Mouse (Mus musculus) embryonic facial prominence, embryonic 10.5 days (tissue): ENCODE measurements around the gene Gab1. TPM values are rescaled to one million over a fixed set of nuclear protein-coding genes. Genes with fewer than 3 reads are reported as not detected.

Experiments used
- DNase-seq: peaks from one replicate; pipeline ENCODE4 v3.0.0-alpha.2; 2017; ENCODE audit warnings: low spot score
- H3K27ac ChIP-seq: fragments of 300-500 bp; sonication (generic); replicated peaks from 2 replicates; pipeline ENCODE4 v1.5.1; 2016; ENCODE audit warnings: mild to moderate bottlenecking
- H3K27me3 ChIP-seq: fragments of 300-500 bp; sonication (generic); replicated peaks from 2 replicates; pipeline ENCODE4 v1.6.1; 2016; ENCODE audit warnings: low read depth, mild to moderate bottlenecking; ENCODE audit not compliant: poor library complexity, severe bottlenecking
- H3K36me3 ChIP-seq: fragments of 300-500 bp; sonication (generic); replicated peaks from 2 replicates; pipeline ENCODE4 v1.6.1; 2016; ENCODE audit warnings: mild to moderate bottlenecking, moderate library complexity
- H3K4me1 ChIP-seq: fragments of 300-500 bp; sonication (generic); 2 replicates; pipeline ENCODE4 v1.6.1; 2016
- H3K4me3 ChIP-seq: fragments of 300-500 bp; sonication (generic); 2 replicates; pipeline ENCODE4 v1.5.1; 2016; ENCODE audit warnings: mild to moderate bottlenecking, moderate library complexity
- H3K9me3 ChIP-seq: fragments of 300-500 bp; sonication (generic); 2 replicates; pipeline ENCODE4 v1.6.1; 2016; ENCODE audit warnings: mild to moderate bottlenecking
- WGBS: fragments of 180-500 bp; shearing (Covaris S2); methylation state at CpG from one replicate; pipeline ENCODE4 v1.1.7; 2016; 5-methylcytosine and 5-hydroxymethylcytosine counted together
- polyA plus RNA-seq: library from polyadenylated mRNA; unstranded; fragments of >200 nt; fragmentation: Nextera tagmentation; extraction: Ambion mirVana; gene quantifications from 2 replicates; pipeline ENCODE4 v1.2.1, GENCODE M21; 2016

Gene Gab1
- polyA plus RNA-seq: 14.5 and 15.0 TPM in 2 replicates

DNA sequence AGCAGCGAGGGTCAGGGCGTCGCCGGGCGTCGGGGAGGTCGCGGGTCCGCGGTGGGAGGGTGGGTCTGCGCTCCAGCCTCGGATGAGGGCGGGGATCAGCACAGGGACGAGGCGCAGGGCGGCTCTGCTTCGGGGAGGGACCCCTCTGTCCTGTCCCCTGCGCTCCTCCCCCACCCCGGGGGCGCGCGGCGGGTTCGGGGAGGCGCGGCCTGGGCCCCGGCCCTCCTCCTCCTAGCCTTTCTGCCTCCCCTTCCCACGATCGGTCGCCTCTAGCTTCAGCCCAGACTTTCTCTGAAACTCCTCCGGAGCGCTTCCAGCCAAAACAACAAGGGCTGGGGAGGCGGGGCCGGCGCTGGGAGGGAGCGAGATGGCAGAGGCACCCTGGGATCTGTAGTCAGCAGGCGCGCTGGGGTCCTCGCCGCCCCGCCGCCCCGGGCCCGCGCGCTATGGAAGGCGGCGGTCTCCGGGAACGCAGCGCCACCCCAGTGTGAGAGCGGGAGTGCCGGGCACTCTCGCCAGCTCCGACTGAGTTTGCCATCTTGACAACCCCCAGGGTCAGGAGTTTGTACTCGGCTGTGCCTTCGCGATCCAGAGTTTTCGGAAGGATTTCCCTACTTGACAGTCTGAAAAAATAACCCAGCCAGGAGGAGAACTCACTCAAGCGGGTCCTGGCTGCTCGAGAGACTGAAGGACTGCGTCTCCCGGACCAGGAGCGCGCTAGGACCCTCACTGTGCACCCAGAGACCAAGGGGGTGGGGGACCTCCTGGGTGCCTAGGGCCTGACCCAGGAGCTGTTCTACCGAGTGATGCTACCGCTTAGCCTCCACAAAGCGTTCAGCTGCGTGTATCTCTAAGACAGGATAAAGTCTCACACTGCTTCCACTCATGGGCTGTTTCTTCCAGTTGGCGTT, at the start of gene Gab1:
TSS of gene Gab1 (minus strand) at position 324 of the 911 bp plus-strand sequence.
- Histone ChIP-seq H3K4me1 (peaks cover 29% of the 10 kb centered on the region), H3K9me3 (no peaks in the 10 kb centered on the region), H3K27me3 (no peaks in the 10 kb centered on the region), H3K36me3 (no peaks in the 10 kb centered on the region), H3K27ac (peak within 1 kb of the TSS; percentile 97), H3K4me3 (peak within 1 kb of the TSS; percentile 91)
- under 1% methylated on average over 69 of the region's 70 CpGs for WGBS
- peak; percentile 96 for DNase-seq

DNA sequence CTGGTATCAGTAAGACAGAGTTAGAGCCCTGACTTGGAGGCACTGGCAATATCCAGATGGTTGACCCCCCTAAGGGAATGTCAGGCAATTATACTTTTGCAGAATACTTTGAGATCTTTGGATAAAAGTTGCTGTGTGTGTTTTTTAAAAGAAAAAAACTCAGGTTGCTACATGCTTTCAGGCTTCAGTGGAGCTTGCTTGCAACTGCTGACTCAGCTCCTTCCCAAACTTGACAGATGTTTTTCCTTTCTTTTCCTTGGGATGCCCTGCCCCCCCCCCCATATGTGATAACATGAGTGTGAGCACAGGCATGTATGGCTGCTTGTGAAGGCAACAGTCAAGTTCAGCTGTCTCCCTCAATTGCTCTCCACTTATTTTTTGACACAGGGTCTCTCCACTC, 48.5 kb upstream of the Gab1 start:
- Histone ChIP-seq H3K4me3 (no peak overlapping the region), H3K9me3 (no peaks in the 10 kb centered on the region), H3K27me3 (no peaks in the 10 kb centered on the region), H3K4me1 (no peaks in the 10 kb centered on the region), H3K27ac (no peak overlapping the region), H3K36me3 (no peaks in the 10 kb centered on the region)
- DNase-seq: no peak

DNA sequence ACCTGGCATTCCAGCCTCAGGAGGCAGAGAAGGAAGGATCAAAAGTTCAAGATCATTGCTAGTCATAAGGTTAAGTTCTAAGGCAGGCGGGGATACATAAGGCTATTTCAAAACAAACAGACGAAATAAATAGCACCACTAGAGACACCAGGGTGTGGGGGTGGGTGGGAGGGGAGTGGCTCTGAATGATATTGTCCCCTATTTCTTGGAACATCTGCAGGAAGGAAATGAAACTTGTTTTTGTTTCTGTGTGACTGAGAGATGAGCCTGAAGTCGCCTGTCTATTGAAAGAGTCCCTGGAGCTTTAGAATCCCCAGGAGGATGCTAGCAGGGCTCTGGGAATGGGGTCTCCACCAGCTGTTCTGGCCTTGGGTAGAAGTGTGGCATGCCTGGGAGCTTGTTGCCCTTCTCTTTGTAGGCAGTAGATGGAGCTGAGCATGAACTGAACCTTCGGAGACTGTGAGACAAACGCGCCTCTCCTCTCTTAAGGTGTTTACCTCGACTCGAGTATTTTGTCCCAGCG, 43.5 kb upstream of the Gab1 start:
- no peaks in the 10 kb centered on the region for H3K9me3 ChIP-seq
- H3K27ac ChIP-seq: no peak overlapping the region
- no peaks in the 10 kb centered on the region for H3K27me3 ChIP-seq
- H3K4me1 ChIP-seq: peaks cover 4% of the 10 kb centered on the region
- WGBS: 84% methylated on average over 9 of the region's 9 CpGs
- DNase-seq: no peak
- H3K36me3 ChIP-seq: no peaks in the 10 kb centered on the region
- H3K4me3 ChIP-seq: no peak overlapping the region

DNA sequence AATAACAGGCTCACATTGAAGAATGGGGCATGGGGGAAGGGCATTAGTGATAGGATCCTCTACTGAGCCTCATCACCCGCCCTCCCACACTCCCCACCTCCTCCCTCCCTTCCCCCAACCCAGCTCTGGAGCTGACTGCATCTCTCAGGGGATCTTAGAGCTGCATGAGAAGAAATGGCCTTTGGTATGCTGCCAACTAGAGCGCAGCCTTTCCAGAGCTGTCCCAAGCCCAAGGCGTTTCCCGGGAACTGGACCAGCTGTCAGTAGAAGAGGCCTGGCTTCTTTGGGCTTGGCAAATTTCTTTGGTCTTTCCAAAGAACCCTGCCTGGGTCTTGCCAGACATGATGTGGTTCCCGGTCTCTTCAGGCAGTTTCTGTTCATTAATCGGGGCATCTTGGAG, 42.3 kb upstream of the Gab1 start:
- Histone ChIP-seq H3K4me1 (peaks cover 4% of the 10 kb centered on the region), H3K9me3 (no peaks in the 10 kb centered on the region), H3K4me3 (no peak overlapping the region), H3K27me3 (no peaks in the 10 kb centered on the region), H3K36me3 (no peaks in the 10 kb centered on the region), H3K27ac (no peak overlapping the region)
- WGBS: 75% methylated on average over 6 of the region's 6 CpGs
- DNase-seq: no peak

DNA sequence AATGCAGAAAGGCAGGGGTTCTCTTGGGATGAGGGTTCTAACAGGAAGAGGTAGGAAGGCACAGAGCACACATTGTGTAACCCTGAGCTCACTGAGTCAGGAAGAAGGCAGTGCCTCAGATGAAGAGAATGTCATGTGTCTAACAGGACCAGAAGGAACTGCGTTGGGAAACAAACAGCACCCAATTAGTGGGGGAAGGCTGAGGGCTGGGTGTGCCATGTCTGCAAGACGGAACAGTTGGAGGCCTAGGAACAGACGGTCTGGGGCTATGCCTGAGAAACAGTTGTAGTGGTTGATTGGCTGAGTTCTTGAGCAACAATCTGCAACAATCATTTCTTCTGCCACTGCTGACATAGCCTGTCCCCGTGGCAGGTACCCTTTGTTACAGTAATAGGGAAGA, 38.8 kb upstream of the Gab1 start:
- no peaks in the 10 kb centered on the region for H3K27me3 ChIP-seq
- peaks cover 4% of the 10 kb centered on the region for H3K4me1 ChIP-seq
- DNase-seq: no peak
- H3K9me3 ChIP-seq: no peaks in the 10 kb centered on the region
- H3K27ac ChIP-seq: no peak overlapping the region
- WGBS: 76% methylated on average over 4 of the region's 4 CpGs
- H3K36me3 ChIP-seq: no peaks in the 10 kb centered on the region
- H3K4me3 ChIP-seq: no peak overlapping the region

DNA sequence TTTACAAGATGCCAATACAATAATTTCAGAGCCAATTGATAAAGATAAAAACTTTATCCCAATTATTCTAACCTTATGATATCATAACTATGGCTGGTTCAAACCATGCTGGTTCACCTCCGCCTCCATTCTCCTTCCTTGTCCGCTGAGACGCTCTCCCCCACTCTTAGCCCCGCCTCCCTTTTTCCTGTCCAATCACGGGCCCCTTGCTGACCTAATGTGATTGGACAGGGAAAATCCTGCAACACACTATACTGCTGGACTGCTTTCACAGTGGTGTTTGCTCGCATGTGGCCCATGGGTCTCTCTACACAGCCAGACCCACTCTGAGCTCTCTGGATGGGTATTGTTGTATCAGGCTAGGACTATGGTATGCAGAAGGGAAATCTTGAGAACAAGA, 38.2 kb upstream of the Gab1 start:
- no peak for DNase-seq
- no peaks in the 10 kb centered on the region for H3K9me3 ChIP-seq
- H3K36me3 ChIP-seq: no peaks in the 10 kb centered on the region
- H3K4me1 ChIP-seq: peaks cover 4% of the 10 kb centered on the region
- whole genome bisulfite sequencing: 91% methylated on average over 6 of the region's 6 CpGs
- H3K27ac ChIP-seq: no peak overlapping the region
- no peaks in the 10 kb centered on the region for H3K27me3 ChIP-seq
- H3K4me3 ChIP-seq: no peak overlapping the region

DNA sequence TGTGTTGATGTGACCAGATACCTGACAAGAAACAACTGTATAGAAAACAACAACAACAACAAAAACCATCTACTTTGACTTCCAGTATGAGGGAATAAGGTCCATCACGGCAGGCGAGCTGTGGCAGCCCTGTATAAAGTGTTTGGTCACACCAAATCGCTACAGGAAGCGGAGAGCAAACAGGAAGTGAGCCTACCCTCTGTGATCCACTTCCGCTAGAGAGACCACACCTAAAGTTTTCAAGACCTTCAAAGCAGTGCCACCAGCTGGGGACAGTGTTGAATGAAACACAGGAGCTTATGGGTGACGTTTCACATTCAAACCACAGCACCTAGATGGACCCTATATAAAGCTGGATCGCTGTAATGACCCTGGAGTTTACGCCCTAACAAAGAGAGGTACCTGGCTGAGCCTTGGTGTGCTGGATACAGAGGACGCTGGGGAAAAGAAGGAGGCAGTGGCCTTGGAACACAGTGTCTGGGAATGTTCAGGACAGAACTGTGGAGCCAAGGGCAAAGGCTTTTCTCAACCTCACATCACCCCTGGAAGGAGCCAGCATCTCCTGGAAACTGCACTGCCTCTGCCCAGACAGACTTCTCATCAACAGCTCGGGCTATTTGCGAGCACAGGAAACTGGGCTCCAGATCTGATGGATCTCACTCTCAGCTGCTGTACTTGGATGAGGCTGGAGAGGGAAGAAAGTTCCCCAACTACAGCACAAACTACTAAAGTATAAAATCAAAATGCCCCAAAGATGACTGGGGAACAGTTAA, 36.3 kb upstream of the Gab1 start:
- no peaks in the 10 kb centered on the region for H3K9me3 ChIP-seq
- WGBS: 78% methylated on average over 11 of the region's 11 CpGs
- no peaks in the 10 kb centered on the region for H3K36me3 ChIP-seq
- peaks cover 8% of the 10 kb centered on the region; the same call in 1 of the 2 replicates for H3K4me1 ChIP-seq
- no peak overlapping the region for H3K4me3 ChIP-seq
- H3K27me3 ChIP-seq: no peaks in the 10 kb centered on the region
- DNase-seq: no peak
- H3K27ac ChIP-seq: no peak overlapping the region; the same call in 1 of the 2 replicates

DNA sequence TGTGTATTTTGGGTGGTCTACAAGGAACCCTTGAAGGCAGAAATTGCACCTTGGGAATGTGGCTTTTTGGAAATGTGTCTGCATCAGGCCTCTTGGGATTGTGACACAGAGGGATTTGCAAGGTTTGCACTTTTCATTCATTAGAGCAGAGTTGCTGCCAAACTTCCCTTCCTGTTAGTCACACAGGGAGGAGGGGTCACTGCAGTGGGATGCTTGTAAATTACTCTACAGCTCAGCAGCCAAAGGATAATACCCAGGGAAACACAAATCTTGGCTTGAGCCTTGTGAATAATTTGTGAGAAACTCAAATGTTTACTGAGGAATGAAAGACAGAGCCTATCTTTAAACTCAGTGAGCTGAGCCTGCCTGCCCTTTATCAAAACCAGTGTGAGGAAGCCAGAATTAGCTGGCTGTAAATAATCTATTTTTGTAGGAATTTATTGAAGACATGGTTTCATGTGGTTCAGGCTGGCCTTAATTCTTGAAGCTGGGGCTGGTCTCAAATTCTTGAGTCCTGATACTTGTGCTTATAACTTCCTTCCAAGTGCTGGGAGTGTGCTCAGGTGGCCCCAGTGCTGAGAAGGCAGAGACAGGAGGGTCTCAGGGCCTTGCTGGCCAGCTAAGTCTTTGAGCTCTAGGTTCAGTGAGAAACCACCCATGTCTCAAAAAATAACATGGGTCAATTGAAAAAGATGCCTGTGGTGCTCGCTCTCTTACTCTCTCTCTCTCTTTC, 32.9 kb upstream of the Gab1 start:
- DNase-seq: no peak
- Histone ChIP-seq H3K4me1 (peaks cover 8% of the 10 kb centered on the region; the same call in 1 of the 2 replicates), H3K4me3 (no peak overlapping the region), H3K27ac (no peak overlapping the region), H3K9me3 (no peaks in the 10 kb centered on the region), H3K36me3 (no peaks in the 10 kb centered on the region), H3K27me3 (no peaks in the 10 kb centered on the region)
- WGBS: 84% methylated on average over 1 of the region's 1 CpGs

DNA sequence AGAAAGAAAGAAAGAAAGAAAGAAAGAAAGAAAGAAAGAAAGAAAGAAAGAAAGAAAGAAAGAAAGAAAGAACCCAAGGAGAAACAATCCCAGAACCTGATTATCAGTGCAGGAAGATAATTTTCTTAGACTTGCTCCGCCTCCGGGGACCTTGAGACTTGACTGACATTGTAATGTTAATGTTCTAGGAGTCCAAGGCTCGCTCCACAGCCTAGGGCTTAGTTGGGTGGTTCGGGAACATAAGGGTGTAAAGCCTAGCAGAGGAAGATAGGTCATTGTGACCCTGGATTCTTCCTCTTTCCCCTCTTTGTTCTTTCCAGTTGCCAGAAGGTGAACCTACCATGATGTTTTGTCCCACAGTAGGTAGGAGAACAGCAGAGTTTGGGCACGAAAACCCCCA, 31.1 kb upstream of the Gab1 start:
- DNase-seq: no peak
- Histone ChIP-seq H3K27ac (no peak overlapping the region), H3K27me3 (no peaks in the 10 kb centered on the region), H3K36me3 (no peaks in the 10 kb centered on the region), H3K9me3 (no peaks in the 10 kb centered on the region), H3K4me1 (peaks cover 8% of the 10 kb centered on the region; the same call in 1 of the 2 replicates), H3K4me3 (no peak overlapping the region)
- WGBS: 76% methylated on average over 5 of the region's 5 CpGs

DNA sequence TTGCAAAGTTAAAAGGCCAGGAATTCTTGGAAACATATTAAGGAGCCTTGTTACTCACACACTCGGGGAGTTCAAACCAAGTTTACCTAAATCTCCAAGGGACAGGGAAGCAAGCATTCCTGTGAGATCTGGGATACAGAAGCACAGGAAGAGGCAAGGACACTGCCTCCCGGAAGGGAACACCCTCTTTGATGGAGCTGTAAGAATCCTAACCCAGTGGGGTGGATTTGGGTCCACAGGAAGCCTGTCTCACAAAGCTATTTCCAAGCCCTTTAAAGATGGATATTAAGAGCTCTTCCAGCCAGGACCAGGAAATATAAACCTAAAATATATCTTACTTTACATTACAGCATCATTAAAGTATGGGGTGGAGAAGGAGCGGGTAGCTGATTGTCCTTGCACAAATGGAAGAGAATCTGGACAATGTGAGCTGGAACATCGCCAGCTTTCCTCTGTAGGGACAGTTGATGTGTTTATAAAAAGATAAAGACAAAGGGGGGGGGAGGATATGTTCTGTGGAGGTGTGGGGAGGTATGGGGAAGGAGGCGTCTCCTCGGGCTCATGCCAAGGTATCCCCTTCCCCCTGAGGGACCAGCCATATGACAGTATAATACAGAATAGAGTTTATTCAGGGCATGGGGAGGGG, 28.1 kb upstream of the Gab1 start:
- Histone ChIP-seq H3K36me3 (no peaks in the 10 kb centered on the region), H3K4me3 (no peak overlapping the region), H3K9me3 (no peaks in the 10 kb centered on the region), H3K4me1 (peaks cover 8% of the 10 kb centered on the region; the same call in 1 of the 2 replicates), H3K27ac (no peak overlapping the region), H3K27me3 (no peaks in the 10 kb centered on the region)
- DNase-seq: no peak
- WGBS: 75% methylated on average over 6 of the region's 6 CpGs

DNA sequence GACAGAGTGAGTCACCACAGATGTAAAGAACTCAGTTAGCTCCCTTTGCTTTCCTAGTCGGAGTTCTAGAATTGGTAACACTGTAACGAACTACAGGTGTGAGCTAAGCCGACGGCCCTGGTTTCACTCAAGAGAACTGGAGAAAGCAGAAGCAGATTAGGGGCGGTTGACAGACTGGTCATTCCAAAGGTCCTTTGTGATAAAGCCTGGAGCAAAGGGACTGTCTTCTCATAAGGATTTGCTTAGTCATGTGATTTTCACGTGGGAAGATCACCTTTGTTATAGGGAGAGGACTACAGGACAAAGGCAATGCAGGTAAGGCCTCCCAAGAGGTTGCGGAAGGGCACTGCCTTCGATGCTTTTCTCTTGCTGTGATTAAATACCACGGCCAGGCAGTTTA, 22.0 kb upstream of the Gab1 start:
- Histone ChIP-seq H3K4me1 (peaks cover 13% of the 10 kb centered on the region), H3K9me3 (no peaks in the 10 kb centered on the region), H3K4me3 (no peak overlapping the region), H3K27ac (no peak overlapping the region; the same call in 1 of the 2 replicates), H3K27me3 (no peaks in the 10 kb centered on the region), H3K36me3 (no peaks in the 10 kb centered on the region)
- no peak for DNase-seq
- 68% methylated on average over 9 of the region's 9 CpGs for WGBS

DNA sequence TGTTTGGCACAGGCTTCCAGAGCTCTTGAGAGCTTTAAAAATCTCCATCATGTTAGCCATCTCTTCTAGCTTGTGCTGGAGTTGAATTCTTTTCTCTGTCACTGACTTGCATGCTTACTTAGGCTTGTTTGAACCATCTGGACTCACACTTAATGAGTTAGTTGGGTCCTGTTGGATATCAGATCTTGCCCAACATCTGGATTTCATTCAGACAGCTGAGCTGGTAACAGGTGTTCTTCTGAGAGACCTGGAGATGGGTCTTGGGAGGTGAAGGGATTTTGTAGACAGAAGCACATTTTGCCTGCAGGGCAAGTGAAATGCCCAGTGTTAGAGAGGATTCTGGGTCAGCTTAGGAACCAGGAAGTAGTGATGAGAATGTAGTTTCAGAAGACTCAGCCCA, 19.0 kb upstream of the Gab1 start:
- DNase-seq: peak; percentile 30
- Histone ChIP-seq H3K27me3 (no peaks in the 10 kb centered on the region), H3K4me1 (peaks cover 27% of the 10 kb centered on the region), H3K36me3 (no peaks in the 10 kb centered on the region), H3K27ac (no peak overlapping the region), H3K9me3 (no peaks in the 10 kb centered on the region), H3K4me3 (no peak overlapping the region)
